Mouse (Mus musculus) adrenal gland, postnatal 25 days (tissue): Measurements from ENCODE around the gene Rsbn1. TPM values are rescaled to one million over a fixed set of nuclear protein-coding genes. Genes with fewer than 3 reads are reported as not detected.

ENCODE experiments used
- DNase-seq: peaks from one replicate; pipeline ENCODE4 v3.0.0; 2021; ENCODE audit warnings: mixed read lengths
- total RNA-seq: library from RNA; stranded (reverse); gene quantifications from 2 replicates; pipeline ENCODE4 v1.2.3, GENCODE M21; 2021

Rsbn1 gene
- total RNA-seq, 1 experiment from 2014 or later: 20.2 TPM

- no peak for DNase-seq
Observed at GRCm38 (mm10) chr3:103948666-103949065, 34.7 kb downstream of the Rsbn1 start.

DNA sequence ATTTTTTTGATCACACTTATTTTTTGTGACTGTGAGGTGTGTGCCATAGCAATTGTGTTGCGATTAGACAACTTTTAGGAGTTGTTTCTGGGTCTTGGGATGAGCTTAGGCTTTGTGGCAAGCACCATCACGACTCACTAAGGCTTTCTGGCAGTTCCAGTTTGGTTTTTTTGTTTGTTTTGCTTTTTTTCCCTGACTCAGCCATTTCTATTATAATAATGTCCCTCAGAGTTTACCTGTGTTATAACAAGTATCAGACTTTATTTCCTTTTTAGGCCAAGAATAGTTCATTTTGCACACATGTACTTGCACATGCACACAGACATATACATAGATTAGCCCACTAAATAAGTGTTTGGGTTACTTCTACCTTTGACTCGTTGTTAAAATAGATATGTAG, 46.7 kb downstream of the Rsbn1 start:
- no peak for DNase-seq

DNA sequence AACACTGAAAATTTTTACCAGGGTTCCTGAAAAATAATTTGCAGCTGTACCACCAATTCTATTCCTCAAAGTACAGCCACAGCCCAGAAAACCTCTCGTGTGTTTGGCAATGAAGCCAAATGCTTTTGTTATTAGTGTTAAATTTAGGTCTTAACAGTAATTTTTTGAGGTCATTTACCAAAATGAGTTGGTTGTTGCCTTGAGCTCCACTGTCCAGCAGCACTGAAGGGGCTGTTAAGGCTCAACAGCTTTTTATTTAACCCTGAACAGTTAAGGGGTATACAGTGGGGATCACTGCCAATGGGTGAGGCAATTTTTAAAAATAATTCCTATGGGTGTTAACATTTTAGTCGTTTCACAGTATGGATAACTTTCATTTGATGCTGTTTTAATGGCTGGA, 53.3 kb downstream of the Rsbn1 start:
- DNase-seq: no peak

- peak; percentile 87 for DNase-seq
Observed at GRCm38 (mm10) chr3:103967861-103968691, 54.2 kb downstream of the Rsbn1 start, which contains the start of gene Phtf1. Phtf1 (plus strand) TSS chr3:103968110.

DNA sequence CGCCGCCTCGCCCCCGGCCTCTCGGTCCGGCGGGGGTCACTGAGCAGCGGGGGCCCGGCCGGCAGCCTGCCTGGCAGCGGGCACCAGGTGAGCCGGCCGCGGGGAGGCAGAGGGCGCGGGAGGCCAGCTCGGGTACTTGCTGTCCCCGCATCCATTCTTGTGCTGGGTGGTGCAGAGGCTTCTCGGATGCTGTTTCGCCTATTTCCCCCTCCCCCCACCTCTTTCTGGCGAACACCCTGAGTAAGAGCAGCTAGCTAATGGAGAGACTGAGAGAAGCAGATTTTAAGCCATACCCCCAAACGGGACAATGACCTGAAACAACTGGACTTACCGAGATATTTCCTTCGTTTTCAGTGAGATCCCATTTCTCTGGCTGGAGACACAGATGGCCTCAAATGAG, 54.8 kb downstream of the Rsbn1 start:
- DNase-seq: no peak

DNA sequence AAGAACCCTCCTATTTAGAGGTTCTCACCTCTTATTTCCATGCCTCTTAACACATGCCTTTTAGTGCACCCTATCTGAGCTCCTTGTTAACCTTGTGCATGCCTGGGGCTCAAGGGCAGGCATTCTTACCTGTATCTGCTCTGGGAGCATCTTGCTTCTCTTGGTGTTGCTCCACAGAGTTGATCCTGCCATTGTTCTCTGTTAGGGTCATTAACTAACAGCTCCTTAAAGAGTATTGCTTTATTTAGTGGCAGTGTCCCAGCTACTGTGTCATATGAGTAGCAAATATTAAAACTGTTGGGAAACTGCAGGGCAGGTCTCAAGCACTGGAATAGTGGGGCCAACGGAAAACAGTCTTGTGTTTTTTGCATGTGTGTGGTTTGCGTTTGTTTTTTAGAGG, 57.2 kb downstream of the Rsbn1 start:
- no peak for DNase-seq

GRCm38 (mm10) chr3:103984556-103984955, 70.6 kb downstream of the Rsbn1 start:
- DNase-seq: no peak

- DNase-seq: no peak
Observed at GRCm38 (mm10) chr3:103985194-103985593, 71.3 kb downstream of the Rsbn1 start.

GRCm38 (mm10) chr3:103987831-103988432, 74.0 kb downstream of the Rsbn1 start:
- no peak for DNase-seq

DNA sequence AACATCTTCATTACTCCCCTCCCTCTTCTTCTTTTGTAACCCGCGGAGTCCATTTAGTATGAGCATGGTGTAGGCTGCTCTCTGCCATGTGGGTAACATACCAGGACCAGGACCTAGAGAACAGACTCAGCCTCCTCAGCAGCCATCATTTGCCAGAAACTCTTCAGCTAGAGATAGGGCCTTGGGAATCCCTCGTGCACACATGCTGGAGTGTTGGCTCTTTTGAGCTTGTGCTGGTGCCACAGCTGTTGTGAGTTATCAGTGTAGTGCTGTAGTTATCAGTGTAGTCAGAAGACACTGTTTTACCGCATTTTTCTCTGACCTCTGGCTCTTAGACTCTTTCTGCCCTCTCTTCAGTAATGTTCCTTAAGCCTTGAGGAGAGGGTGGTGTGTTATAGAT, 75.4 kb downstream of the Rsbn1 start:
- no peak for DNase-seq

DNA sequence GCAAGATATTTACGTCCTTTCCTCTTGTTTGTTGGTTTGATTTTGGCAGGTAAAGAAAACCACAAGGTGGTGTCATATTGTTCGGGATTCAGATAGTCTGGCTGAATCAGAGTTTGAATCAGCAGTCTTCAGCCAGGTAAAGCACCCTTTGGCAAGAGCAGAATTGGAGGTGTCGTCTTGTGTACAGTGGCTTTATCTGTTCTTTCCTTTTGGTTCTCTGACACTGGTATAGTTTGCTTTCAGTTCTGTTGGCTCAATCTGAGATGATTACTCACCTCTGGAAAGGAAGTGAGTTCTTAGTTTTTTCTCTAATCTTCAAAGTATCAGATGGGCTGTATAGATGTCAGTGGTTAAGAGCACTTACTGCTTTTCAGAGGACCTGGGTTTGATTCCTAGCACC, 77.4 kb downstream of the Rsbn1 start:
- DNase-seq: no peak

DNA sequence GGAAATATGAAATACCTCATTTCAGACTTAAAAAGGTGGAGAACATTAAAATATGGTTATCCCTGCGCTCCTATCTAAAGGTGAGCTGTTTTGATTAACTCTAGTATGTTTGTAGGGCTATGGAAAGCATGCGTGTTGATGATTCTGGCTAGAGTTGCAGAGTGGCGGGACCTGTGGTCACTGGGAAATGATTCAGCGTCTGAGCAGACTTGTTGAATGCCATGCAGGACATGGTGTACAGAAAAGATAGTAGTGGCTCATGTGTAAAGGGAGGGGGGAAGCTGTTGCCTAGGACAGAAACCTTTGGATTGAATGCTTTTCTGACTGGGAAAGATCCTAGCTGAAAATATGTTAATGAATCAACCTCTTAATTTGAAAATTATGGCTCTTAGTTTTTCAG, 84.8 kb downstream of the Rsbn1 start:
- DNase-seq: no peak

DNA sequence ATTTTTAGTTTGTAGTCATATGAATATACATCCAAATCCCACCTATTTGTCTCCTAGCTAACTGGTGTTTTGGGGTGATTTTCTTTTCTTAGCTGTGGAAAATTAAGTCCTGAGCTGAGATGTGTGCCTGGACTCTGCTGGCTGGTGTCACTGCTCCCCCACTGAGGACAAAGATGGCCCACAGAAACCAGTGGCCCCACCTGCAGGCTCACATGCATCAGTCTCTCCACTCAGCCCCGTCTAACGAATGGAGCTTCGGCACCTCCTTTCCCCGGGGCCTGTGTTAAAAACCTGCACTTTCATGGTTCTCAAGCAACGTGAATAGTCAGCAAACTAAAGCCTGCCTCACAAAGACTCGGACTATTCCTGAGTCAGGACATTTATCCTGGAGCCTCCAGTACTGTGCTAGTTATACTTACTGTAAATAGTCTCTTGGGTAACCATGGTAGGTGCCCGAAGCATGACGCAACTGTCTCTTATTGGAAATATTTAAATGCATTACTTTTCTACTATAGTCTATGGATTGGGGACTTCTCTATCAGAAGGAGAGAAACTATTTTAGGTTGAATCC, 93.1 kb downstream of the Rsbn1 start:
- DNase-seq: no peak

- DNase-seq: peak; percentile 57
Observed at GRCm38 (mm10) chr3:104007479-104007878, 93.6 kb downstream of the Rsbn1 start.

- no peak for DNase-seq
Observed at GRCm38 (mm10) chr3:104009924-104010662, 96.2 kb downstream of the Rsbn1 start.

DNA sequence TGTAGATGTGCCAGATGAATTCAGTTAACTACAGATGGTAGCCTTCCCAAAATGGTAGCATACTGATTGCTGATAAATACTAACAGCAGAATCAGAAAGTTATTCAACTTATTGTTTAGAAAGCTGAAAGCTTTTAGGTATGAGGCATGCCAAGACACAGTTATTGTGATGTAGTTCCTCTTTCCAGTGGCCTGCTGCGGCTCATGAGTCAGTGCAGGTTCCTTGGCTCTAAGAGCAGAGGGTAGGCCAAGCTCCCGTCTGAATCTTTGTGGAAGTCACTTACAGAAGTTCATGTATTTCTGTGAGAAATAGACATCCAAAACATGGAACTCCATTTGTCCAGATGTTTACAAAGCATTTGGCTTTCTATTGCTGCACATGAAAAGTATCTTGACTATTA, 98.1 kb downstream of the Rsbn1 start:
- no peak for DNase-seq

Other genes starting within 250 kb of the Rsbn1 start
- 6.9 and 9.0 TPM in 2 replicates for gene Olfml3, start 176.1 kb upstream of the Rsbn1 start, total RNA-seq
- not detected in 2 replicates for gene Gm10964, start 174.8 kb upstream of the Rsbn1 start, total RNA-seq
- gene Hipk1, start 122.6 kb upstream of the Rsbn1 start, total RNA-seq: 135 and 139 TPM in 2 replicates
- gene Dclre1b, start 104.7 kb upstream of the Rsbn1 start, total RNA-seq: 11.3 and 13.4 TPM in 2 replicates
- 19.6 and 23.5 TPM in 2 replicates for gene Ap4b1, start 104.6 kb upstream of the Rsbn1 start, total RNA-seq
- gene Gm43064, start 104.5 kb upstream of the Rsbn1 start, total RNA-seq: 0.21 TPM in 1 of 2 replicates, not detected in the other
- 0.70 TPM in 1 of 2 replicates, not detected in the other for gene Bcl2l15, start 81.5 kb upstream of the Rsbn1 start, total RNA-seq
- 1.1 TPM in 1 of 2 replicates, not detected in the other for gene Ptpn22, start 54.3 kb upstream of the Rsbn1 start, total RNA-seq
- 19.6 and 21.9 TPM in 2 replicates for gene Phtf1, start 54.0 kb downstream of the Rsbn1 start, total RNA-seq